Mouse (Mus musculus) liver, postnatal 0 days (tissue): ENCODE measurements around the gene Ttll3.

Source experiments
- CTCF ChIP-seq: sonication (generic); IDR thresholded peaks from 2 replicates; pipeline ENCODE4 v1.5.1; 2016; ENCODE audit warnings: antibody characterized with exemption, low read depth
- EP300 ChIP-seq: IDR thresholded peaks from 2 replicates; pipeline ENCODE4 v1.6.1; 2016; ENCODE audit warnings: antibody characterized with exemption, low read depth, mild to moderate bottlenecking

DNA sequence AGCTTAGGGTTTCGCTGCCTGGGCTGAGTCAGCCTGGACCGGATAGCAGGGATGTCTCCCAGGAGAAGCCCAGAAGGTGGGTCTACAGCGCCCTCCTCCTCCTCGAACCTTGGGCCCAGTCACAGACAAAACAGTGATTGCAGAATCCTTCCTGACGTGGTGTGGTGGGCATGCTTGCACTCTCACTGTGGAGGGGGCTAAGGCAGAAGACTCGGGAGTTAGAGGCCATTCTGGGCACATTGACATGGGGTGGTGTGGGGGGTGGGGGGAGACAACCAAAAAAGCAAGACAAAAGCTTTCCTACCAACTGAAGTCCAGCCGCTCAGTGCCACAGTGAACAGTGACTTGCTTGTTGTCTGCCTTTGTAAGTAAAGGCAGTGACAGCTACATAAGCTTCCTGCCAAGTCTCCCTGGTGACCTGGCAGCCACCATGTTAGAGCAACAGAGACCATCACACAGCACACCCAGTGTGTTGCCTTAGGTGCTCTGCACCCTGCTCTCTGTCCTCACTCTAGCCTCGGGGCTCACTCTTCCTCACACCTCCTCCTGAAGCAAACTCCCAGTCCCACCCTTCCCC lies 4.6 kb upstream of the Ttll3 start:
- TF ChIP-seq CTCF (no peak), EP300 (no peak)
